Mouse (Mus musculus) B cell, adult 67 days (primary cell): ENCODE measurements around the gene Dus4l. TPM values are rescaled to one million over a fixed set of nuclear protein-coding genes. Genes with fewer than 3 reads are reported as not detected.

ENCODE experiments used
- total RNA-seq, 2 experiments: library from RNA; stranded (reverse); gene quantifications; 4 replicates each; pipeline ENCODE4 v1.2.4; 2023

Dus4l gene
- total RNA-seq, result 10 to 100 TPM; 17.9 to 18.5 TPM

DNA sequence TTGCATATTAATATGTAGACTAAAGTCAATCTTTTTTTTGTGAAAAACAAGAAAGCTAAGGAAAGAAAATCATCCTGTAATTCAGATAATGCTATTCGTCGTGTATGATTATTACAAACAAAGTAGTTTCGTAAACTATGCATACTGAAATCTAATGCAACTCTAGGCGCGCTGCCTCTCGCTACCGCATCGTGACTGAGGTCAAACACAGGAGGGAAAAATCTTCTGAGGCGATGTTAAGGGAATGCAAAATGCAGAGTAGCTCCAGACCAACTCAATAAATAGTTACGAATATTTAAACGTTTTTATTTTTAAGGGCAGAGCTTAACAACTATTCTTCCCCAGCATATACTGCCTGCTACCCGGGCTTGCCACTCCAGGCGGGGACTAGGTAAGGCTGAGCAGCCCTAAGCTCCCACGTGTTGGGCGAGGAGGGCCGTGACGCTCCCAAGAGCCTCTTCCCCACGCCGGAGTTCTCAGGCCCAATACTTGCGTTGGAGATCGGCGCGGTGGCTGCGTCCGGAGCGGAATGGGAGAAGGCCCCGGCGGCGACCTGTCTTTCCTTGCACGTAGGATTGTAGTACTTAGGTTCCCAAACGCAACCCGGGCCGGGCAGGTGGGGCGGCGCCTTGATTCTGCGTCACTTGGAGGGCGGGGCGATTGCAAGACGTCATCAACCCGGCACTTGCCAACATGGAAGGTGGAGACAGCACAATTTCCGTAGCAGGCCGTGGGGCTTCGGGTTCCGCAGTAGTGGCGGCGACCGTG, at the start of gene Dus4l, which contains the start of gene Cog5:
Gene Dus4l, minus strand, starts transcription at position 630 of the 768 bp plus-strand sequence.
Gene Cog5, plus strand, starts transcription at position 673 of the 768 bp plus-strand sequence.

DNA sequence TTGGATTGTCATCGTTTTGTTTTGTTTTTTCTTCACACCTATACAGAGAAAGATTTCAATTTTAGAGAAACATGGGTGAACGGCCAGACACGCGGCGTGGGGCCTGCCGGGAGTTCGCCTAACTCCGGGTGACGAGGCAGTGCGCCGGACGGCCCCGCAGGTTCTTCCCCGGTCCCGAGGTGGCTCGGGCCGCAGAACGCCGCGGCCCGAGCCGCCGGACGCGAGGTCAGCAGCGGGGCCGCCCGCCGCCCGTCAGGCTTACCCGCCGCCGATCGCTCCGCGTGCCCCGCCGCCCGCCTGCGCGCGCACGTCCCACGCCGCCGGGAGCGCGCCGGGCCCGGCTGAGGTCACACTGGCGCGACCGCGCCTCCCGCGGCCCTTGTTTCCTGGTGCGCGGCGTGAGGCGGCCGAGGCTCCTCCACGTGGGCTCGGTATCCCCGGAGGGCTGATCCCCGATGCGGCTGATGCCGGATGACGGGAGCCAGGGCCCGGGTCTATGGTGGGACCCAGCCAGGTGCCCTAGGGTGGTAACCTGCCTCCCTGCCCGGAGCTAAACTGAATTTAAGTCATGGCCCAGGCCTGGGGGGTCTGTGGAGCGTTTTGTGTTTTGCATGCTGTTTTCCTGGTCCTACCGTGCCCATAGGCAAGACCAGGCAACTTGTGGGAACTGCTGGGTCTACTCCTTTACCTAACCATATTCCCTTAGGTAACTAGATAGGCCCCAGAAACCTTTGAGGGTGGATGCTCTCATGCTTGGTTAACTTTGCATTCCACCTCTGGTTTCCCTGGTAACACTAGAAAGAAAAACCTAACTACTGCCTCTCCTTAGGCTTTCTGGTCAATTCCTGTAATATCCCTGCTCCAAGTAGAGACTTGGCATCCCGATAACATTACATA, 20.0 kb downstream of the Dus4l start, which contains the start of gene Bcap29:
Gene Bcap29, minus strand, starts transcription at position 316 of the 897 bp plus-strand sequence.

Other genes starting within 250 kb of the Dus4l start
- gene Cbll1, start 155.2 kb downstream of the Dus4l start, total RNA-seq, result 10 to 100 TPM; 36.7 to 41.2 TPM
- gene Slc26a4, start 94.9 kb downstream of the Dus4l start, total RNA-seq, result not detected
- gene Bcap29, start 20.2 kb downstream of the Dus4l start, total RNA-seq, result 10 to 100 TPM; 35.0 to 36.3 TPM
- gene Cog5, start within 50 bp of the Dus4l start, total RNA-seq, result 10 to 100 TPM; 71.5 to 78.3 TPM
- not detected for gene Gpr22, start 59.1 kb upstream of the Dus4l start, total RNA-seq